ENCODE assay signal across 26 mouse cellular contexts in genomic region chr10:78710706-78711105, GRCm38 (mm10). TPM values are rescaled to one million over a fixed set of nuclear protein-coding genes. Genes with fewer than 3 reads are reported as not detected.
A peak's percentile ranks its signal among the peaks of the same experiment; 100 is the strongest.
DNase-seq lines count a peak whose midpoint lies in the region; ATAC-seq and TF ChIP-seq lines count a peak whose summit lies in the region.
"Had no signal": no experiment of that assay in that cellular context is flagged by ENCODE, and none has a peak within 500 bp of the region (broad histone marks: within the 10 kb centered on the region; RNA-seq: fewer than 3 reads in every experiment).

No protein-coding gene starts in this region.

- H3K4me3 ChIP-seq in kidney, adult 2 months (ENCODE audit: insufficient read depth, low read depth, low read length): no peak overlapping the region
- H3K4me3 ChIP-seq in liver, adult 2 months (ENCODE audit: insufficient read depth, low read depth, low read length): no peak overlapping the region
- H3K4me3 ChIP-seq in liver, postnatal 0 days (ENCODE audit: low read depth, low read length): no peak overlapping the region
- no peak overlapping the region for H3K4me3 ChIP-seq in liver, embryonic 12.5 days

- peak; percentile 59 for DNase-seq in kidney, adult 2 months
- DNase-seq in kidney, adult 11 months: no peak
- peak; percentile 43 for DNase-seq in kidney, adult 9 months
- no peak for DNase-seq in kidney, postnatal 10 days
- peak; percentile 81 for DNase-seq in liver, adult 2 months (ENCODE audit: extremely low read depth, low read depth, low spot score)
- DNase-seq in liver: no peak
- DNase-seq in liver, postnatal 0 days: no peak
- DNase-seq: adrenal gland, adult 2 months; adrenal gland, adult 8-10 months; adrenal gland, postnatal 10 days; adrenal gland, postnatal 14 days; adrenal gland, postnatal 25 days; adrenal gland, postnatal 36 days; B cell, adult 2 months; cerebellum, adult 11 months; cerebellum, adult 11-12 months had no signal

- no peak for TF ChIP-seq CTCF in kidney, adult 2 months (conservative IDR thresholded peaks at IDR 0.05; ENCODE audit: insufficient read depth, insufficient read length, low read depth, low read length)
- no peak for TF ChIP-seq CTCF in liver, adult 2 months (IDR thresholded peaks at IDR 0.05; ENCODE audit: low read depth, low read length)
- TF ChIP-seq CTCF in liver, postnatal 0 days (IDR thresholded peaks at IDR 0.05; ENCODE audit: low read depth): no peak

- no peaks in the 10 kb centered on the region for H3K9me3 ChIP-seq in liver, postnatal 0 days (ENCODE audit: low read length)
- no peaks in the 10 kb centered on the region for H3K9me3 ChIP-seq in liver, embryonic 12.5 days (replicated peaks)
- H3K9me3 ChIP-seq: G1E had no signal

- H3K4me2 ChIP-seq in liver, postnatal 0 days (ENCODE audit: low read depth, low read length): no peak overlapping the region
- no peak overlapping the region for H3K4me2 ChIP-seq in liver, embryonic 12.5 days

- no peak overlapping the region for H3K9ac ChIP-seq in liver, adult 2 months (ENCODE audit: low read depth, low read length)
- H3K9ac ChIP-seq in liver, postnatal 0 days (replicated peaks): no peak overlapping the region
- no peak overlapping the region for H3K9ac ChIP-seq in liver, embryonic 12.5 days

- H3K4me1 ChIP-seq in kidney, adult 2 months (ENCODE audit: control insufficient read depth, insufficient read depth, low read length): peaks cover 8% of the 10 kb centered on the region; the same call in 1 of the 2 replicates
- H3K4me1 ChIP-seq in liver, adult 2 months (ENCODE audit: control insufficient read depth, insufficient read depth, low read length): peaks cover 3% of the 10 kb centered on the region
- H3K4me1 ChIP-seq in liver, postnatal 0 days (ENCODE audit: insufficient read depth): peaks cover 4% of the 10 kb centered on the region
- H3K4me1 ChIP-seq in liver, embryonic 12.5 days: no peaks in the 10 kb centered on the region

- no peaks in the 10 kb centered on the region for H3K79me2 ChIP-seq in liver, adult 2 months (ENCODE audit: control insufficient read depth, insufficient read depth, low read length)

- H3K36me3 ChIP-seq in kidney, adult 2 months (ENCODE audit: control insufficient read depth, insufficient read depth, low read length): no peaks in the 10 kb centered on the region
- H3K36me3 ChIP-seq in liver, adult 2 months (ENCODE audit: control insufficient read depth, insufficient read depth, low read length): no peaks in the 10 kb centered on the region
- no peaks in the 10 kb centered on the region for H3K36me3 ChIP-seq in liver, postnatal 0 days (replicated peaks; ENCODE audit: insufficient read depth, low read length)
- H3K36me3 ChIP-seq in liver, embryonic 12.5 days: no peaks in the 10 kb centered on the region
- H3K36me3 ChIP-seq: G1E had no signal

- TF ChIP-seq POLR2A in kidney, adult 2 months (IDR thresholded peaks at IDR 0.05; ENCODE audit: low read depth, low read length): no peak
- TF ChIP-seq POLR2A in liver, adult 2 months (IDR thresholded peaks at IDR 0.05; ENCODE audit: extremely low read depth, insufficient read depth, low read length): no peak

- TF ChIP-seq EP300 in liver, postnatal 0 days (IDR thresholded peaks at IDR 0.05; ENCODE audit: low read depth): no peak

- no peak overlapping the region for H3K27ac ChIP-seq in kidney, adult 2 months (ENCODE audit: insufficient read depth, low read depth, low read length)
- H3K27ac ChIP-seq in liver, adult 2 months (replicated peaks; ENCODE audit: insufficient read depth, low read depth, low read length): no peak overlapping the region
- H3K27ac ChIP-seq in liver, postnatal 0 days (ENCODE audit: low read depth): no peak overlapping the region
- no peak overlapping the region for H3K27ac ChIP-seq in liver, embryonic 12.5 days

- 0 out of 2 replicates have a peak, but pooled peaks have one; percentile 44 for ATAC-seq in liver, postnatal 0 days
- no peak for ATAC-seq in liver, embryonic 12.5 days
- ATAC-seq: activated CD4-positive, CD25-positive, alpha-beta regulatory T cell, adult 4 months; CD4-positive, CD25-positive, alpha-beta regulatory T cell, adult 4 months; Patski had no signal

- H3K27me3 ChIP-seq in kidney, adult 2 months (replicated peaks; ENCODE audit: control insufficient read depth, insufficient read depth, low read length): no peaks in the 10 kb centered on the region
- no peaks in the 10 kb centered on the region for H3K27me3 ChIP-seq in liver, adult 2 months (ENCODE audit: control insufficient read depth, insufficient read depth, low read length)
- H3K27me3 ChIP-seq in liver, postnatal 0 days (ENCODE audit: insufficient read depth, low read length): no peaks in the 10 kb centered on the region
- no peaks in the 10 kb centered on the region for H3K27me3 ChIP-seq in liver, embryonic 12.5 days (replicated peaks)
- H3K27me3 ChIP-seq: Patski had no signal

RNA-seq across cellular contexts. Expression of gene Casp14, which starts 7.4 kb away (rescaled TPM):
- polyA plus RNA-seq in kidney, adult 2 months (2012; rRNA removed): not detected in 2 replicates
- total RNA-seq in liver, adult 2 months (2014; rRNA removed): not detected in 2 replicates
- polyA plus RNA-seq in liver, adult 2 months (2012; rRNA removed): not detected in 2 replicates
- polyA plus RNA-seq in liver, postnatal 0 days (2015; fragmentation: Nextera tagmentation; extraction: Ambion mirVana): not detected in 2 replicates
- polyA plus RNA-seq in liver, embryonic 12.5 days (2016; fragmentation: Nextera tagmentation; extraction: Ambion mirVana): not detected in 2 replicates
- total RNA-seq: adrenal gland, adult 18-20 months; adrenal gland, adult 2 months; adrenal gland, adult 8-10 months; adrenal gland, postnatal 10 days; adrenal gland, postnatal 14 days; adrenal gland, postnatal 25 days; adrenal gland, postnatal 36 days; adrenal gland, postnatal 4 days; CH12.LX; G1E; MEL had no signal
- polyA plus RNA-seq: activated CD4-positive, CD25-positive, alpha-beta regulatory T cell, adult 4 months; adrenal gland, adult 2 months; C2C12; CD4-positive, CD25-positive, alpha-beta regulatory T cell, adult 4 months; G1E had no signal

RNA-seq across cellular contexts. Expression of gene Ccdc105, which starts 42.2 kb away (rescaled TPM):
- polyA plus RNA-seq in kidney, adult 2 months (2012; rRNA removed): not detected in 2 replicates
- total RNA-seq in liver, adult 2 months (2014; rRNA removed): not detected in 2 replicates
- polyA plus RNA-seq in liver, adult 2 months (2012; rRNA removed): not detected in 2 replicates
- polyA plus RNA-seq in liver, postnatal 0 days (2015; fragmentation: Nextera tagmentation; extraction: Ambion mirVana): not detected in 2 replicates
- not detected in 2 replicates for polyA plus RNA-seq in liver, embryonic 12.5 days (2016; fragmentation: Nextera tagmentation; extraction: Ambion mirVana)
- total RNA-seq: adrenal gland, adult 18-20 months; adrenal gland, adult 2 months; adrenal gland, adult 8-10 months; adrenal gland, postnatal 10 days; adrenal gland, postnatal 14 days; adrenal gland, postnatal 25 days; adrenal gland, postnatal 36 days; adrenal gland, postnatal 4 days; CH12.LX; G1E; MEL had no signal
- polyA plus RNA-seq: activated CD4-positive, CD25-positive, alpha-beta regulatory T cell, adult 4 months; C2C12; CD4-positive, CD25-positive, alpha-beta regulatory T cell, adult 4 months; G1E; Patski had no signal

Comparison
In these comparisons a context has a peak if more than half of its experiments do, and no peak if none do; other contexts are left out.
1. DNase-seq: peak in kidney, adult 2 months (single experiment), kidney, adult 9 months (single experiment) and liver, adult 2 months (single experiment); none in kidney, adult 11 months (single experiment), kidney, postnatal 10 days (single experiment), liver (single experiment) and liver, postnatal 0 days (single experiment).